Mouse (Mus musculus) bone marrow macrophage, adult 2 months (primary cell): ENCODE results near the gene Vmn1r52. TPM values are rescaled to one million over a fixed set of nuclear protein-coding genes. Genes with fewer than 3 reads are reported as not detected.
"Not testable (repeated sequence)": the region's sequence is repeated elsewhere in the genome, so short reads cannot be mapped to it uniquely, and the experiment has no call there.

Experiments used
- H3K27ac ChIP-seq: 2 replicates; pipeline ENCODE4 v1.5.1; 2012; ENCODE audit warnings: low read depth, low read length; ENCODE audit not compliant: insufficient read depth
- H3K4me1 ChIP-seq: 2 replicates; pipeline ENCODE4 v1.6.1; 2012; ENCODE audit warnings: low read length; ENCODE audit not compliant: control insufficient read depth, insufficient read depth
- H3K4me3 ChIP-seq: 2 replicates; pipeline ENCODE4 v1.5.1; 2012; ENCODE audit warnings: mild to moderate bottlenecking, low read length, moderate library complexity; ENCODE audit not compliant: insufficient read depth
- CTCF ChIP-seq: IDR thresholded peaks from 2 replicates; pipeline ENCODE4 v1.5.1; 2012; ENCODE audit warnings: low read depth, mild to moderate bottlenecking, low read length, moderate library complexity
- POLR2A ChIP-seq: IDR thresholded peaks from 2 replicates; pipeline ENCODE4 v1.6.1; 2012; ENCODE audit warnings: mild to moderate bottlenecking, low read depth, low read length, borderline replicate concordance
- polyA plus RNA-seq: library from polyadenylated mRNA; stranded (reverse); fragments of >200 nt; gene quantifications from 2 replicates; pipeline ENCODE4 v1.2.4, GENCODE M21; 2012; ENCODE audit not compliant: missing spikeins, insufficient read depth, insufficient read length

Vmn1r52 gene
- not detected in 2 replicates for polyA plus RNA-seq

GRCm38 (mm10) chr6:90174508-90174907 is at the start of gene Vmn1r52:
Gene Vmn1r52 (plus strand): TSS chr6:90174808.
- TF ChIP-seq CTCF = no peak
- no peak for TF ChIP-seq POLR2A
- Histone ChIP-seq H3K27ac (no peak within 1 kb of the TSS), H3K4me3 (no peak within 1 kb of the TSS), H3K4me1 (no peaks in the 10 kb centered on the region)

GRCm38 (mm10) chr6:90160139-90160538 is 14.5 kb upstream of the Vmn1r52 start:
- Histone ChIP-seq H3K4me1 (no peaks in the 10 kb centered on the region), H3K27ac (no peak overlapping the region), H3K4me3 (no peak overlapping the region)
- TF ChIP-seq POLR2A (no peak), CTCF (no peak)

GRCm38 (mm10) chr6:90202493-90202892 is 27.9 kb downstream of the Vmn1r52 start, which contains the start of gene V1ra8:
Gene V1ra8 (plus strand): TSS chr6:90202793.
- not testable (repeated sequence) for H3K27ac ChIP-seq, H3K4me3 ChIP-seq, H3K4me1 ChIP-seq

- Histone ChIP-seq H3K4me3 (no peak within 1 kb of the TSS), H3K4me1 (no peaks in the 10 kb centered on the region), H3K27ac (no peak within 1 kb of the TSS)
- TF ChIP-seq CTCF (no peak), POLR2A (no peak)
Observed at GRCm38 (mm10) chr6:90224338-90224737, 49.7 kb downstream of the Vmn1r52 start, which contains the start of gene Vmn1r53. Gene Vmn1r53 (minus strand): TSS chr6:90224438.

Other genes with a start within 250 kb of the Vmn1r52 start
- not detected in 2 replicates for gene Vmn1r45, start 234.2 kb upstream of the Vmn1r52 start, polyA plus RNA-seq
- gene Vmn1r46, start 205.5 kb upstream of the Vmn1r52 start, polyA plus RNA-seq = 0.05 and 0.15 TPM in 2 replicates
- not detected in 2 replicates for gene Vmn1r47, start 158.7 kb upstream of the Vmn1r52 start, polyA plus RNA-seq
- not detected in 2 replicates for gene Vmn1r48, start 138.0 kb upstream of the Vmn1r52 start, polyA plus RNA-seq
- not detected in 2 replicates for gene Vmn1r49, start 96.3 kb upstream of the Vmn1r52 start, polyA plus RNA-seq
- gene Vmn1r50, start 73.4 kb upstream of the Vmn1r52 start, polyA plus RNA-seq = not detected in 2 replicates
- gene Vmn1r51, start 52.2 kb upstream of the Vmn1r52 start, polyA plus RNA-seq = not detected in 2 replicates
- not detected in 2 replicates for gene V1ra8, start 28.0 kb downstream of the Vmn1r52 start, polyA plus RNA-seq
- gene Vmn1r53, start 49.6 kb downstream of the Vmn1r52 start, polyA plus RNA-seq = not detected in 2 replicates
- not detected in 2 replicates for gene Vmn1r54, start 71.5 kb downstream of the Vmn1r52 start, polyA plus RNA-seq
- not detected in 2 replicates for gene BC048671, start 126.4 kb downstream of the Vmn1r52 start, polyA plus RNA-seq
- not detected in 2 replicates for gene Chst13, start 150.4 kb downstream of the Vmn1r52 start, polyA plus RNA-seq
- not detected in 2 replicates for gene Uroc1, start 158.5 kb downstream of the Vmn1r52 start, polyA plus RNA-seq
- 9.7 and 12.2 TPM in 2 replicates for gene Zxdc, start 194.7 kb downstream of the Vmn1r52 start, polyA plus RNA-seq